Mouse (Mus musculus) lung, postnatal 10 days (tissue): ENCODE measurements at regions not wholly inside any gene's neighbourhood (a gene's known extent, or its start where the extent isn't known, plus 50 kb on each side); places are given as distances from the start of the nearest gene placed in this dataset.
"Not testable (repeated sequence)": the region's sequence is repeated elsewhere in the genome, so short reads cannot be mapped to it uniquely, and the experiment has no call there.

Experiments used
- DNase-seq: peaks from one replicate; pipeline ENCODE4 v3.0.0; 2021

DNA sequence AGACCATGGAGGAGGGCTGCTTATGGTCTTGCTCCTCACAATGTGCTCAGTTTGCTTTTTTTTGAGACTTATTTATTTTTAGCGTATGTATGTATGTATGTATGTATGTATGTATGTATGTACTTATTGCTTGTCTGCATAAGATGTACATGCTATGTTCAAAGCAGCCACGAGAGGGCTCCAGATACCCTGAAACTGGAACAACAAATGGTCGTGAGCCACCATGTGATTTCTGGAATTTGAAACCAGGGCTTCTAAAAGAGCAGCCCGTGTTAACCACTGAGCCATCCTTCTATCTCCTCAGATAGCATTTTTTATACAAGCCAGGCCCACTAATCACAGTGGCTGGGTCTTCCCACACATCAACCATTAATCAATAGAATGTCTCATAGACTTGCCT is 611.2 kb downstream of the 5730507C01Rik start:
- DNase-seq: no peak

DNA sequence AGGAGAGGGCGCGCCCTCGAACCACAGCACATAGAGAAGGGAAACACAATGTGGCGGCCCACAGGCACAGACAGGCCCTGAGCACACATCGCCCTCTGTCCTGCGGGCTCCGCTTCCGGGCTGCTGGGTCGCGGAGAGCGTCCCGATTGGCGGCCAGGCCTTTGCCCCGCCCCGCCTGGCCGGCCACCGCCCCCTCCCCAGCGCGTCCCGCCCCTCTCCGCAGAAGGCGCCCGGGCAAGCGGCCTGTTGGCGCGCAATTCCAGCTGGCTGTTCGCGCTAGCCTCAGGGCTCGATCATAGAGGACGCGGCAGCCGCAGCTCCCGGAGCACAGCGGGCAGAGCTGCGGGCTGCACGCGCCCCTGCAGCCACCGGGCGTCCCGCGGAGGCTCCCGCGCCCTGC is 661.3 kb downstream of the 5730507C01Rik start:
- no peak for DNase-seq

DNA sequence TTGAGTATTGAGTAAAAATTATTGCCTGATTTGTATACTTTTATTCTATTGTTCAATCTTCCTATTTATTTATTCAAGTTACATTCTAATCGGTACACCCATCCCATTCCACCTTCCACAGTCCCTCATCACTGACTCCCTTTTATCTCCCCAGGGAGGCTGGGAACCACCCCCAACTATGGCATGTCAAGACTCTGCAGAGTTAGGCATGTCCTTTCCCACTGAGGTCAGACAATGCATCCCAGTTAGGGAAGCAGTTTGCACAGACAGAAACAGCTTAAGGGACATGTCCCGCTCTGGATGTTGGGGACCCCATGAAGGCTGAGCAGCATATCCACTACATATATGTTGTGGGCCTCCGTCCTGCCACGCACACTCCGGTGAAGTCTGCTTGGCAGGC is 678.1 kb downstream of the 5730507C01Rik start:
- DNase-seq: no peak

DNA sequence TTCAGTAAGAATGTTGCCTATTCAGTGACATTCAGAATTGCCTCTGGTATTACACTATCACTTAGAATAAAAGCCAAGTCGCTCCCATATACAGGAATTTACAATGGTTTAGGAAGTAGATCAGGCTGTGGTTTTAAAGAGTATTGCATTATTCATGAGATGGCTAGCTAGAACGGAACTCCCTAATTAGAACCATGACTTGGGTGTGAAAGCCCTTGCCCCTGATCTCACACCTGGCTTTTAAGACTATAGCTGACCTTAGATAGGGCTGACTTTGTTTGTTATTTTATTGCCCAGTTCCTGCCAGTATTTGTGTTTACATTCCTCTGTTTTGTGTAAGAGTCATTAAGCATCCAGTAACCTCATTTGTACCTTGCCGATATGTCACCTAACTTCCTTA is 678.7 kb downstream of the 5730507C01Rik start:
- DNase-seq: not testable (repeated sequence)

DNA sequence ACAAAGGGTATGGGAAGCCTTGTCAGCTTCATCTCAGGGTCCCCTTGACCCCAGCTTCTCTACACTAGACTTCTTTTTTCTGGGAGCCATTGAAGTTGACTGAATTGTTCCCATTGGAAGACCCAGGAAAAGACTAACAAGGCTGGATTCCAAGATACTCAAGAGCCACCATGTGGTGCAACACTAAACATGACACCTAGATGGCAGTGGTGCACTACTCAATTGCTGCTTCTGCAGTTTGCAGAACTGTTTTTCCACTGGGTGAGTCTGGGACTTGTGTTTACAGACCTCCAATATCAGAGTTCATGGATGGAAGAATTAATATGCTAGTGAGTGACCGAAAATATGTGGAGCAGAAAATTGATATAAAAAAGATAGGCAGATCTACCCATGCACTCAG is 709.7 kb downstream of the 5730507C01Rik start:
- not testable (repeated sequence) for DNase-seq

DNA sequence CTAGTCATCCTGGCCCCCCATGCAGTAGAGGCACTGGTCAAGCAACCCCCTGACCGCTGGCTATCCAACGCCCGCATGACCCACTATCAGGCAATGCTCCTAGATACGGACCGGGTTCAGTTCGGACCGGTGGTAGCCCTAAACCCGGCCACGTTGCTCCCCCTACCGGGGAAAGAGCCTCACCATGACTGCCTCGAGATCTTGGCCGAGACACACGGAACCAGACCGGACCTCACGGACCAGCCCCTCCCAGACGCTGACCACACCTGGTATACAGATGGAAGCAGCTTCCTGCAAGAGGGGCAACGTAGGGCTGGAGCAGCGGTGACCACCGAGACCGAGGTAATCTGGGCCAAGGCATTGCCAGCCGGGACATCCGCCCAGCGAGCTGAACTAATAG is 707.6 kb upstream of the Gm21863 start:
- DNase-seq: peak; percentile 24

DNA sequence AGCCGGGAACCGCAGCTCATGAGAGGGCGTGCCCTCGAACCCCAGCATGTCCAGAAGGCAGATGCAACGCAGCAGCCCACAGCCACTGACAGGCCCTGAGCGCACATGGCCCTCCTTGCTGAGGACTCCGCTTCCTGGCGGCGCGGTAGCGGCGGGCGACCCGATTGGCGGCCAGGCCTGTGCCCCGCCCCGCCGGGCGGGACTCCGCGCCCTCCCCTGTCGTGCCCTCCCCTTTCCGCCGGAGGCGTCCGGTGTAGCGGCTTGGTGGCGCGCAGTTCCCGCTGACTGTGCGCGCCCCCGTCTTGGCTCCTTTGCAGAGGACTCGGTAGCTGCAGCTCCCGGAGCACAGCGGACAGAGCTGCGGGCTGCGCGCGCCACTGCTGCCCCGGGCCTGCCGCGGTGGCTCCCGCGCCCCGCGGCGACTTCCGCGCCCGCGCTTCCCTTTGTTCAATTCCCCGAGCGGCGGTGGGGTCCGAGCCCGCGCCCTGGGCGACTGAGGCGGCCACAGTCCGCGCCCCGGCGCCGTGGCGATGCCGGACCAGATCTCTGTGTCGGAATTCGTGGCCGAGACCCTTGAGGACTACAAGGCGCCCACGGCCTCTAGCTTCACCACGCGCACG is 665.9 kb upstream of the Gm21863 start:
- peak; percentile 78 for DNase-seq

DNA sequence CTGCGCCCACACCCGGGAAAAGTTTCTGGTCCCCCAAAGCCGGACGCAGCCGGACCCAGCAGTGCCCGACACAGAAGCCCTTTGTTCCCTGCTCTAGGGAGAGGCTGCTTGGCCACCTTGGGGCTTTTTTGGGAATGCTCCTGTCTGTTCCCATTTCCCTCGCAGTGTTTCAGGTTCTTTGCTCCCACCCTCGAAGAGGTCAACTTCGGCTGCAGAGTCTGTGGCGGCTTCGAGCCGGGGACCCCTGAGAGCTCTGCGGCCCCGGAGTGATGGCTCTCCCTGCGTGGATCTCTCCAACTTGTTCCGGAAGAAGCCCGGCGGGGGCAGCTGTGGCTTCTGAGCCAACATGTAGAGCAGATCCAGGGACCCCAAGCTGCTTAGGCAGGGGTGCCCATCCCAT is 665.3 kb upstream of the Gm21863 start:
- DNase-seq: peak; percentile 4

DNA sequence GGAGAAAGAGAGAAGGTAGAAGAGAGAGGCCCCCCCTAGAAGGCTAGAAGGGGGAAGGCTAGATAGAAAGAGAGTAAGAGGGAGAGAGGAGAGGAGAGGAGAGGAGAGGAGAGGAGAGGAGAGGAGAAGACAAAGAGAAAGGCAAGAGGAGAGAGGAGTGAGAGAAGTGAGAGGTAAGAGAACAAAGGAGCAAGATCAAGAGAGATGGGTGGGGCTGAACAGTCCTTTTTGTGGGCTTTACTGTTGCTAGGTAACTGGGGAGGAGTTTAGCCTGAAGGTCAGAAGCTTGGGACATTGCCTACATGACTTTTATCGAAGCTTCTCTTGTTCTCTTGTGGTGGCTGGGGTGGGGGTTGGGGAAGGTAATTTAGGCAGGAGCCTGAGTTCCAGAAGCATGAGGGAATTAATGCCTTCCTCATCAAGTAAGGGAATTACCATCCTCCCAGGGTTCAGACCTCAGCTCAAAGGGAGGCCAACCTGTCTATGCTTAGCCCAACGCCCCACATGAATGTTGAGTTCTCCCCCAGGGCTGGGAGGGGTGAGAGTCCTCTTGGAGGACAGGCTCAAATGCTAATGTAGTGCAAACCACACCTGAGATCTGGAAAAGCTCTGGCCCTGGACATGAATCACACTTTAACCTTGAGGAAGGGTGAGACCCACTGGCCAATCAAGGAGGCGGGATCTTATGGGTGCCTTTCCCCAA is 662.1 kb upstream of the Gm21863 start:
- not testable (repeated sequence) for DNase-seq
